Mouse (Mus musculus): ENCODE results near the gene Olfr1061.
"Not testable (repeated sequence)": the region's sequence is repeated elsewhere in the genome, so short reads cannot be mapped to it uniquely, and the experiment has no call there.

Olfr1061 gene

GRCm38 (mm10) chr2:86413950-86414349, at the start of gene Olfr1061:
TSS of gene Olfr1061 (minus strand) at chr2:86414050.
- no peak for DNase-seq (ENCODE audit: low spot score in 2 of 2)

GRCm38 (mm10) chr2:86460434-86460833, 46.6 kb upstream of the Olfr1061 start:
- DNase-seq (ENCODE audit: low spot score in 2 of 2), result no peak

GRCm38 (mm10) chr2:86456169-86456568, 42.3 kb upstream of the Olfr1061 start, which contains the start of gene Olfr1066:
TSS of gene Olfr1066 (minus strand) at chr2:86456269.
- DNase-seq (ENCODE audit: low spot score in 2 of 2), result no peak

GRCm38 (mm10) chr2:86450491-86450890, 36.6 kb upstream of the Olfr1061 start, which contains the start of gene Olfr1065:
TSS of gene Olfr1065 (minus strand) at chr2:86450591.
- not testable (repeated sequence) for DNase-seq (ENCODE audit: low spot score in 2 of 2)

GRCm38 (mm10) chr2:86442101-86442500, 28.3 kb upstream of the Olfr1061 start:
- DNase-seq (ENCODE audit: low spot score in 2 of 2), result not testable (repeated sequence)

- DNase-seq (ENCODE audit: low spot score in 2 of 2), result not testable (repeated sequence)
Observed at GRCm38 (mm10) chr2:86428511-86428910, 14.7 kb upstream of the Olfr1061 start.

- not testable (repeated sequence) for DNase-seq (ENCODE audit: low spot score in 2 of 2)
Observed at GRCm38 (mm10) chr2:86426649-86427048, 12.8 kb upstream of the Olfr1061 start, which contains the start of gene Olfr1062. TSS of gene Olfr1062 (minus strand) at chr2:86426749.

GRCm38 (mm10) chr2:86395114-86395513, 18.7 kb downstream of the Olfr1061 start:
- DNase-seq (ENCODE audit: low spot score in 2 of 2), result no peak

- DNase-seq (ENCODE audit: low spot score in 2 of 2), result not testable (repeated sequence)
Observed at GRCm38 (mm10) chr2:86388461-86388860, 25.4 kb downstream of the Olfr1061 start, which contains the start of gene Olfr1058. TSS of gene Olfr1058 (minus strand) at chr2:86388561.

- no peak for DNase-seq (ENCODE audit: low spot score in 2 of 2)
Observed at GRCm38 (mm10) chr2:86378293-86378692, 35.6 kb downstream of the Olfr1061 start, which contains the start of gene Olfr1057. TSS of gene Olfr1057 (minus strand) at chr2:86378393.

GRCm38 (mm10) chr2:86366342-86366741, 47.5 kb downstream of the Olfr1061 start:
- DNase-seq (ENCODE audit: low spot score in 2 of 2), result not testable (repeated sequence)
